7 mouse cellular contexts compared by ENCODE assay signal in genomic region chr19:3929211-3929941, GRCm38 (mm10). TPM values are rescaled to one million over a fixed set of nuclear protein-coding genes. Genes with fewer than 3 reads are reported as not detected.
A peak's percentile ranks its signal among the peaks of the same experiment; 100 is the strongest.
DNase-seq lines count a peak whose midpoint lies in the region; ATAC-seq and TF ChIP-seq lines count a peak whose summit lies in the region.

Gene Aldh3b1, minus strand, starts transcription at chr19:3929808.

- 6% methylated on average over 12 of the region's 12 CpGs for WGBS in cerebellum, adult 2 months
- 63% methylated on average over 12 of the region's 12 CpGs for WGBS in hindbrain, embryonic 11.5 days

- TF ChIP-seq CTCF in cerebellum, adult 2 months (IDR thresholded peaks at IDR 0.05; ENCODE audit: borderline replicate concordance, insufficient read depth, low read depth, low read length) = no peak

- ATAC-seq in hindbrain, embryonic 11.5 days (ENCODE audit: low FRiP score) = no peak

- no peaks in the 10 kb centered on the region for H3K36me3 ChIP-seq in hindbrain, embryonic 11.5 days (ENCODE audit: control insufficient read depth, insufficient read depth, low read length)

- H3K27ac ChIP-seq in cerebellum, adult 2 months (ENCODE audit: insufficient read depth, low read length) = peak within 1 kb of the TSS; percentile 51
- H3K27ac ChIP-seq in hindbrain, embryonic 11.5 days (ENCODE audit: low read depth, low read length) = 0 out of 2 replicates have a peak within 1 kb of the TSS, but pooled peaks have one; percentile 10

- peaks cover 29% of the 10 kb centered on the region for H3K4me1 ChIP-seq in cerebellum, adult 2 months (ENCODE audit: control insufficient read depth, insufficient read depth, low read length)
- H3K4me1 ChIP-seq in hindbrain, embryonic 11.5 days (replicated peaks; ENCODE audit: control insufficient read depth, insufficient read depth, low read length) = no peaks in the 10 kb centered on the region

- no peak for TF ChIP-seq POLR2A in cerebellum, adult 2 months (IDR thresholded peaks at IDR 0.05; ENCODE audit: borderline replicate concordance, insufficient read depth, low read length)

- H3K9me3 ChIP-seq in hindbrain, embryonic 11.5 days (ENCODE audit: control insufficient read depth, low read length) = no peaks in the 10 kb centered on the region

- H3K4me2 ChIP-seq in hindbrain, embryonic 11.5 days (replicated peaks; ENCODE audit: low read depth, low read length) = no peak within 1 kb of the TSS

- DNase-seq in adipocyte (ENCODE audit: low spot score) = peak; percentile 91
- peak; percentile 90 to 92 for DNase-seq in cerebellum, adult 2 months
- peak; percentile 88 for DNase-seq in gastrocnemius, adult 18-20 months (ENCODE audit: low spot score)
- DNase-seq in hindbrain, embryonic 11.5 days (ENCODE audit: low spot score) = no peak
- peak; percentile 58 to 60 for DNase-seq in layer of hippocampus, postnatal 14 days (ENCODE audit: low spot score in 2 of 2)
- peak; percentile 91 to 93 for DNase-seq in lung, postnatal 4 days
- DNase-seq in right cerebral cortex, postnatal 4 days = peak; percentile 63

- H3K27me3 ChIP-seq in cerebellum, adult 2 months (ENCODE audit: control insufficient read depth, insufficient read depth, low read length) = no peaks in the 10 kb centered on the region
- H3K27me3 ChIP-seq in hindbrain, embryonic 11.5 days (ENCODE audit: control insufficient read depth, insufficient read depth, low read length) = no peaks in the 10 kb centered on the region

- no peak within 1 kb of the TSS for H3K9ac ChIP-seq in hindbrain, embryonic 11.5 days (ENCODE audit: low read depth, low read length)

- no peak within 1 kb of the TSS for H3K4me3 ChIP-seq in cerebellum, adult 2 months (replicated peaks; ENCODE audit: insufficient read depth, low read depth, low read length)
- no peak within 1 kb of the TSS for H3K4me3 ChIP-seq in hindbrain, embryonic 11.5 days (ENCODE audit: low read depth, low read length)

RNA-seq across cellular contexts. Expression of gene Aldh3b1, which starts in this region (rescaled TPM):
- 7.0 and 8.0 TPM in 2 replicates for polyA plus RNA-seq in cerebellum, adult 2 months (2012; rRNA removed)
- total RNA-seq in gastrocnemius, adult 18-20 months (2021) = under 1 TPM; 0.62 to 0.83 TPM
- 0.59 and 1.4 TPM in 2 replicates for polyA plus RNA-seq in hindbrain, embryonic 11.5 days (2014; fragmentation: Nextera tagmentation; extraction: Ambion mirVana)
- 1 to 10 TPM; 2.8 TPM for total RNA-seq in layer of hippocampus, postnatal 14 days (2021)

Comparison
In these comparisons a context has a peak if more than half of its experiments do, and no peak if none do; other contexts are left out.
1. Peak in DNase-seq in gastrocnemius, adult 18-20 months; RNA of the gene not detected or under 1 TPM.